Mouse (Mus musculus): Measurements from ENCODE around the gene Actr5.

DNA sequence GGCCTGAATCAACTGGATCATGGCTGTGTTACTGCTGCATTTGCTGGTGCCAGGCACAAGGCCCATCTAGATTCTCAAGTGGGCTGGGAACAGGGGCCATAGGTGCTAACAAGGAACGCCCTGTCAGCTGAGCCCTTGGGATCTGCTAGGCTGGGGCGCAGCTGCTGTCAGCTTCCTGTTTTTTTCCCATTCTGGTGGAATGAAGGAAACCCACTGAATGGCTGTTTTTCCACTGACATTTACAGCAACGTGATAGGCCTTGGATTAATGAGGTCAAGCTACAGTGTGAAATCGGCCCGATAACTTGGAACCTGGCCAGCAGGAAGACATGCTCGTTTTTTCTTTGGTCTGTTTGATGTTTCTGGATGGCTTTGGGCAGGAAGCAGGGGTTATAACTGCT is 48.1 kb downstream of the Actr5 start:
- TF ChIP-seq POLR2A (IDR thresholded peaks at IDR 0.05; ENCODE audit: insufficient read depth, low read depth, low read length) = no peak
- no peak for TF ChIP-seq CTCF (IDR thresholded peaks at IDR 0.05; ENCODE audit: insufficient read depth, low read depth, low read length)

Data from olfactory bulb, adult 2 months (tissue).